Mouse (Mus musculus): Measurements from ENCODE around the gene Mad1l1. TPM values are rescaled to one million over a fixed set of nuclear protein-coding genes. Genes with fewer than 3 reads are reported as not detected.

Gene Mad1l1
- polyA plus RNA-seq, 1 experiment from 2014 or later, result 57.9 TPM

GRCm38 (mm10) chr5:140023941-140024500 lies 297.3 kb downstream of the Mad1l1 start:
- Histone ChIP-seq H3K27ac (replicated peaks) (no peak overlapping the region), H3K4me3 (no peak overlapping the region), H3K27me3 (ENCODE audit: low read depth, poor library complexity, severe bottlenecking) (no peaks in the 10 kb centered on the region), H3K9me3 (replicated peaks) (no peaks in the 10 kb centered on the region), H3K36me3 (no peaks in the 10 kb centered on the region), H3K4me1 (peaks cover 16% of the 10 kb centered on the region)
- no peak for DNase-seq (ENCODE audit: low spot score)
- WGBS, result 68% methylated on average over 3 of the region's 3 CpGs

- no peak overlapping the region for H3K27ac ChIP-seq (replicated peaks)
- no peak overlapping the region for H3K4me3 ChIP-seq
- H3K27me3 ChIP-seq (ENCODE audit: low read depth, poor library complexity, severe bottlenecking), result no peaks in the 10 kb centered on the region
- no peaks in the 10 kb centered on the region for H3K36me3 ChIP-seq
- peaks cover 16% of the 10 kb centered on the region for H3K4me1 ChIP-seq
- WGBS, result 87% methylated on average over 6 of the region's 6 CpGs
- no peaks in the 10 kb centered on the region for H3K9me3 ChIP-seq (replicated peaks)
- no peak for DNase-seq (ENCODE audit: low spot score)
Observed at GRCm38 (mm10) chr5:140022861-140023260, 298.5 kb downstream of the Mad1l1 start.

- Histone ChIP-seq H3K4me3 (no peak overlapping the region), H3K27ac (replicated peaks) (no peak overlapping the region), H3K27me3 (ENCODE audit: low read depth, poor library complexity, severe bottlenecking) (no peaks in the 10 kb centered on the region), H3K36me3 (no peaks in the 10 kb centered on the region), H3K4me1 (peaks cover 16% of the 10 kb centered on the region), H3K9me3 (replicated peaks) (no peaks in the 10 kb centered on the region)
- WGBS, result 80% methylated on average over 10 of the region's 10 CpGs
- no peak for DNase-seq (ENCODE audit: low spot score)
Observed at GRCm38 (mm10) chr5:140021755-140022154, 299.6 kb downstream of the Mad1l1 start.

- Histone ChIP-seq H3K27ac (replicated peaks) (no peak overlapping the region), H3K9me3 (replicated peaks) (no peaks in the 10 kb centered on the region), H3K36me3 (no peaks in the 10 kb centered on the region), H3K4me1 (peaks cover 9% of the 10 kb centered on the region), H3K4me3 (no peak overlapping the region), H3K27me3 (ENCODE audit: low read depth, poor library complexity, severe bottlenecking) (no peaks in the 10 kb centered on the region; the same call in 1 of the 2 replicates)
- 96% methylated on average over 1 of the region's 1 CpGs for WGBS
- DNase-seq (ENCODE audit: low spot score), result no peak
Observed at GRCm38 (mm10) chr5:140019616-140020015, 301.7 kb downstream of the Mad1l1 start.

- peaks cover 5% of the 10 kb centered on the region for H3K4me1 ChIP-seq
- H3K27ac ChIP-seq (replicated peaks), result no peak overlapping the region
- H3K4me3 ChIP-seq, result no peak overlapping the region
- 91% methylated on average over 7 of the region's 7 CpGs for WGBS
- H3K27me3 ChIP-seq (ENCODE audit: low read depth, poor library complexity, severe bottlenecking), result peaks cover 3% of the 10 kb centered on the region; the same call in 1 of the 2 replicates
- no peaks in the 10 kb centered on the region for H3K9me3 ChIP-seq (replicated peaks)
- no peaks in the 10 kb centered on the region for H3K36me3 ChIP-seq
- DNase-seq (ENCODE audit: low spot score), result no peak
Observed at GRCm38 (mm10) chr5:140018780-140019179, 302.6 kb downstream of the Mad1l1 start.

- Histone ChIP-seq H3K4me3 (no peak overlapping the region), H3K4me1 (0 out of 2 replicates have a peak, but pooled peaks cover 4% of the 10 kb centered on the region), H3K9me3 (replicated peaks) (no peaks in the 10 kb centered on the region), H3K27me3 (ENCODE audit: low read depth, poor library complexity, severe bottlenecking) (peaks cover 20% of the 10 kb centered on the region; the same call in 1 of the 2 replicates), H3K27ac (replicated peaks) (no peak overlapping the region), H3K36me3 (no peaks in the 10 kb centered on the region)
- 94% methylated on average over 1 of the region's 1 CpGs for WGBS
- no peak for DNase-seq (ENCODE audit: low spot score)
Observed at GRCm38 (mm10) chr5:140016896-140017295, 304.5 kb downstream of the Mad1l1 start.

- Histone ChIP-seq H3K4me3 (no peak overlapping the region), H3K27ac (replicated peaks) (no peak overlapping the region), H3K9me3 (replicated peaks) (no peaks in the 10 kb centered on the region), H3K27me3 (ENCODE audit: low read depth, poor library complexity, severe bottlenecking) (peaks cover 50% of the 10 kb centered on the region), H3K36me3 (no peaks in the 10 kb centered on the region), H3K4me1 (peaks cover 11% of the 10 kb centered on the region)
- 90% methylated on average over 5 of the region's 5 CpGs for WGBS
- no peak for DNase-seq (ENCODE audit: low spot score)
Observed at GRCm38 (mm10) chr5:140013652-140014051, 307.7 kb downstream of the Mad1l1 start.

- H3K9me3 ChIP-seq (replicated peaks), result no peaks in the 10 kb centered on the region
- peaks cover 23% of the 10 kb centered on the region for H3K4me1 ChIP-seq
- H3K4me3 ChIP-seq, result no peak overlapping the region
- 0 out of 2 replicates have a peak, but pooled peaks cover 5% of the 10 kb centered on the region for H3K36me3 ChIP-seq
- H3K27me3 ChIP-seq (ENCODE audit: low read depth, poor library complexity, severe bottlenecking), result peaks cover 62% of the 10 kb centered on the region
- WGBS, result 94% methylated on average over 12 of the region's 12 CpGs
- no peak overlapping the region for H3K27ac ChIP-seq (replicated peaks)
- no peak for DNase-seq (ENCODE audit: low spot score)
Observed at GRCm38 (mm10) chr5:140012286-140012967, 308.9 kb downstream of the Mad1l1 start.

GRCm38 (mm10) chr5:140010405-140010804 lies 310.9 kb downstream of the Mad1l1 start:
- Histone ChIP-seq H3K4me3 (no peak overlapping the region), H3K36me3 (0 out of 2 replicates have a peak, but pooled peaks cover 7% of the 10 kb centered on the region), H3K4me1 (peaks cover 25% of the 10 kb centered on the region), H3K27ac (replicated peaks) (no peak overlapping the region), H3K9me3 (replicated peaks) (no peaks in the 10 kb centered on the region), H3K27me3 (ENCODE audit: low read depth, poor library complexity, severe bottlenecking) (peaks cover 82% of the 10 kb centered on the region)
- no peak for DNase-seq (ENCODE audit: low spot score)
- 82% methylated on average over 3 of the region's 3 CpGs for WGBS

- Histone ChIP-seq H3K9me3 (replicated peaks) (no peaks in the 10 kb centered on the region), H3K4me1 (peaks cover 24% of the 10 kb centered on the region), H3K27me3 (ENCODE audit: low read depth, poor library complexity, severe bottlenecking) (peaks cover 94% of the 10 kb centered on the region), H3K36me3 (0 out of 2 replicates have a peak, but pooled peaks cover 7% of the 10 kb centered on the region), H3K4me3 (no peak overlapping the region), H3K27ac (replicated peaks) (no peak overlapping the region)
- DNase-seq (ENCODE audit: low spot score), result no peak
- WGBS, result 72% methylated on average over 7 of the region's 7 CpGs
Observed at GRCm38 (mm10) chr5:140009083-140009655, 312.2 kb downstream of the Mad1l1 start.

- 55% methylated on average over 5 of the region's 5 CpGs for WGBS
- no peak overlapping the region for H3K27ac ChIP-seq (replicated peaks)
Observed at GRCm38 (mm10) chr5:140008523-140008806, 312.9 kb downstream of the Mad1l1 start.

GRCm38 (mm10) chr5:140007656-140008522 lies 313.5 kb downstream of the Mad1l1 start:
- WGBS, result 16% methylated on average over 9 of the region's 9 CpGs

More at GRCm38 (mm10) chr5:140008523-140008806, 312.9 kb downstream of the Mad1l1 start:
- DNase-seq (ENCODE audit: low spot score), result no peak
- Histone ChIP-seq H3K27me3 (ENCODE audit: low read depth, poor library complexity, severe bottlenecking) (peaks cover 88% of the 10 kb centered on the region), H3K9me3 (replicated peaks) (no peaks in the 10 kb centered on the region), H3K4me3 (no peak overlapping the region), H3K36me3 (0 out of 2 replicates have a peak, but pooled peaks cover 7% of the 10 kb centered on the region), H3K4me1 (peaks cover 22% of the 10 kb centered on the region)

More at GRCm38 (mm10) chr5:140007656-140008522, 313.5 kb downstream of the Mad1l1 start:
- peak; percentile 26 for DNase-seq (ENCODE audit: low spot score)
- peaks cover 22% of the 10 kb centered on the region for H3K4me1 ChIP-seq
- H3K4me3 ChIP-seq, result no peak overlapping the region
- peaks cover 82% of the 10 kb centered on the region for H3K27me3 ChIP-seq (ENCODE audit: low read depth, poor library complexity, severe bottlenecking)
- 0 out of 2 replicates have a peak, but pooled peaks cover 7% of the 10 kb centered on the region for H3K36me3 ChIP-seq
- H3K9me3 ChIP-seq (replicated peaks), result no peaks in the 10 kb centered on the region
- no peak overlapping the region for H3K27ac ChIP-seq (replicated peaks)
